24 mouse cellular contexts compared by ENCODE assay signal in genomic region chr4:81671986-81672385, GRCm38 (mm10).
A peak's percentile ranks its signal among the peaks of the same experiment; 100 is the strongest.
DNase-seq lines count a peak whose midpoint lies in the region; ATAC-seq lines count a peak whose summit lies in the region.
"Had no signal": no experiment of that assay in that cellular context is flagged by ENCODE, and none has a peak within 500 bp of the region (broad histone marks: within the 10 kb centered on the region; RNA-seq: fewer than 3 reads in every experiment).

No protein-coding gene starts in this region.

- 59% methylated on average over 2 of the region's 2 CpGs for WGBS in embryonic facial prominence, embryonic 14.5 days
- 75% methylated on average over 2 of the region's 2 CpGs for WGBS in embryonic facial prominence, embryonic 10.5 days

- no peaks in the 10 kb centered on the region for H3K36me3 ChIP-seq in embryonic facial prominence, embryonic 14.5 days (ENCODE audit: control insufficient read depth, insufficient read depth, low read length)
- H3K36me3 ChIP-seq in embryonic facial prominence, embryonic 10.5 days (replicated peaks) = no peaks in the 10 kb centered on the region
- H3K36me3 ChIP-seq: embryonic facial prominence, embryonic 12.5 days; hindbrain, embryonic 12.5 days; hindbrain, embryonic 15.5 days had no signal

- H3K4me3 ChIP-seq in embryonic facial prominence, embryonic 14.5 days (ENCODE audit: low read depth, low read length) = no peak overlapping the region
- no peak overlapping the region for H3K4me3 ChIP-seq in embryonic facial prominence, embryonic 10.5 days
- H3K4me3 ChIP-seq: embryonic facial prominence, embryonic 12.5 days; forebrain, embryonic 13.5 days; hindbrain, embryonic 12.5 days; hindbrain, embryonic 15.5 days had no signal

- H3K4me1 ChIP-seq in embryonic facial prominence, embryonic 14.5 days (ENCODE audit: control insufficient read depth, insufficient read depth, low read length) = no peaks in the 10 kb centered on the region
- peaks cover 5% of the 10 kb centered on the region; the same call in 1 of the 2 replicates for H3K4me1 ChIP-seq in embryonic facial prominence, embryonic 10.5 days
- H3K4me1 ChIP-seq: hindbrain, embryonic 15.5 days had no signal

- no peaks in the 10 kb centered on the region for H3K27me3 ChIP-seq in embryonic facial prominence, embryonic 14.5 days (replicated peaks; ENCODE audit: control insufficient read depth, insufficient read depth, low read length)
- H3K27me3 ChIP-seq in embryonic facial prominence, embryonic 10.5 days (replicated peaks; ENCODE audit: low read depth, poor library complexity, severe bottlenecking) = no peaks in the 10 kb centered on the region
- H3K27me3 ChIP-seq: embryonic facial prominence, embryonic 12.5 days; forebrain, embryonic 13.5 days; hindbrain, embryonic 12.5 days; hindbrain, embryonic 15.5 days; Patski had no signal

- no peak overlapping the region for H3K4me2 ChIP-seq in embryonic facial prominence, embryonic 14.5 days (ENCODE audit: low read depth, low read length)
- H3K4me2 ChIP-seq: embryonic facial prominence, embryonic 12.5 days; forebrain, embryonic 13.5 days; heart, embryonic 11.5 days; hindbrain, embryonic 12.5 days; hindbrain, embryonic 15.5 days had no signal

- no peaks in the 10 kb centered on the region for H3K9me3 ChIP-seq in embryonic facial prominence, embryonic 14.5 days (ENCODE audit: control insufficient read depth, low read length)
- H3K9me3 ChIP-seq in embryonic facial prominence, embryonic 10.5 days = no peaks in the 10 kb centered on the region
- H3K9me3 ChIP-seq: embryonic facial prominence, embryonic 12.5 days; forebrain, embryonic 13.5 days; hindbrain, embryonic 12.5 days; hindbrain, embryonic 15.5 days had no signal

- no peak for ATAC-seq in embryonic facial prominence, embryonic 14.5 days (ENCODE audit: low read depth)
- ATAC-seq: CD4-positive, CD25-positive, alpha-beta regulatory T cell, adult 4 months; forebrain, embryonic 13.5 days; forebrain, embryonic 16.5 days; intestine, postnatal 0 days; Patski had no signal

- no peak overlapping the region for H3K27ac ChIP-seq in embryonic facial prominence, embryonic 14.5 days (replicated peaks; ENCODE audit: low read depth, low read length)
- H3K27ac ChIP-seq in embryonic facial prominence, embryonic 10.5 days (replicated peaks) = no peak overlapping the region
- H3K27ac ChIP-seq: embryonic facial prominence, embryonic 12.5 days; forebrain, embryonic 13.5 days; hindbrain, embryonic 12.5 days; hindbrain, embryonic 15.5 days had no signal

- DNase-seq in embryonic facial prominence, embryonic 14.5 days (ENCODE audit: low spot score) = peak; percentile 5
- DNase-seq in embryonic facial prominence, embryonic 10.5 days (ENCODE audit: low spot score) = no peak
- peak; percentile 7 for DNase-seq in lung, postnatal 25 days (ENCODE audit: low spot score)
- DNase-seq in lung, postnatal 10 days = no peak
- DNase-seq in Muller cell, postnatal 12 days (ENCODE audit: inconsistent ontology term) = peak; percentile 63
- peak; percentile 6 for DNase-seq in fibroblast of lung, adult 2 months (ENCODE audit: low read depth)
- no peak for DNase-seq in ovary, postnatal 10 days (ENCODE audit: low spot score)
- no peak for DNase-seq in cerebellum, adult 11 months
- DNase-seq: adrenal gland, postnatal 25 days; cerebellum, adult 18-20 months; cerebellum, adult 9-10 months; cerebellum, postnatal 14 days; gastrocnemius, postnatal 10 days; gastrocnemius, postnatal 36 days; heart, adult 11 months had no signal

- no peak overlapping the region for H3K9ac ChIP-seq in embryonic facial prominence, embryonic 14.5 days (ENCODE audit: low read depth, low read length)
- H3K9ac ChIP-seq: embryonic facial prominence, embryonic 12.5 days; forebrain, embryonic 13.5 days; hindbrain, embryonic 12.5 days; hindbrain, embryonic 15.5 days had no signal

Comparison
In these comparisons a context has a peak if more than half of its experiments do, and no peak if none do; other contexts are left out.
1. DNase-seq: peak in embryonic facial prominence, embryonic 14.5 days (single experiment), lung, postnatal 25 days (single experiment), Muller cell, postnatal 12 days (single experiment) and fibroblast of lung, adult 2 months (single experiment); none in embryonic facial prominence, embryonic 10.5 days (single experiment), lung, postnatal 10 days (single experiment), ovary, postnatal 10 days (single experiment) and cerebellum, adult 11 months (single experiment).